Mouse (Mus musculus) heart, embryonic 10.5 days (tissue): ENCODE measurements at regions not wholly inside any gene's neighbourhood (a gene's known extent, or its start where the extent isn't known, plus 50 kb on each side); places are given as distances from the start of the nearest gene placed in this dataset.

ENCODE experiments used
- DNase-seq: peaks from one replicate; pipeline ENCODE4 v3.0.0-alpha.2; 2017; ENCODE audit warnings: low spot score
- H3K27ac ChIP-seq: fragments of 300-500 bp; sonication (generic); 2 replicates; pipeline ENCODE4 v1.5.1; 2016; ENCODE audit warnings: mild to moderate bottlenecking
- H3K27me3 ChIP-seq: fragments of 300-500 bp; sonication (generic); 2 replicates; pipeline ENCODE4 v1.6.1; 2016; ENCODE audit warnings: mild to moderate bottlenecking; ENCODE audit not compliant: poor library complexity, insufficient read depth, severe bottlenecking
- H3K36me3 ChIP-seq: fragments of 300-500 bp; sonication (generic); 2 replicates; pipeline ENCODE4 v1.6.1; 2016; ENCODE audit warnings: mild to moderate bottlenecking, moderate library complexity
- H3K4me1 ChIP-seq: fragments of 300-500 bp; sonication (generic); 2 replicates; pipeline ENCODE4 v1.6.1; 2016; ENCODE audit warnings: mild to moderate bottlenecking
- H3K4me3 ChIP-seq: fragments of 300-500 bp; sonication (generic); 2 replicates; pipeline ENCODE4 v1.5.1; 2016; ENCODE audit warnings: mild to moderate bottlenecking, moderate library complexity
- H3K9me3 ChIP-seq: fragments of 300-500 bp; sonication (generic); 2 replicates; pipeline ENCODE4 v1.6.1; 2016; ENCODE audit warnings: mild to moderate bottlenecking, moderate library complexity
- WGBS: fragments of 180-500 bp; shearing (Covaris S2); methylation state at CpG from one replicate; pipeline ENCODE4 v1.1.7; 2016; 5-methylcytosine and 5-hydroxymethylcytosine counted together

- H3K36me3 ChIP-seq = no peaks in the 10 kb centered on the region
- H3K4me3 ChIP-seq = no peak overlapping the region
- WGBS = 74% methylated on average over 1 of the region's 1 CpGs
- no peaks in the 10 kb centered on the region for H3K4me1 ChIP-seq
- no peak overlapping the region for H3K27ac ChIP-seq
- DNase-seq = no peak
- no peaks in the 10 kb centered on the region for H3K27me3 ChIP-seq
- no peaks in the 10 kb centered on the region for H3K9me3 ChIP-seq
Observed at GRCm38 (mm10) chr10:17024294-17024665, 698.7 kb upstream of the Cited2 start.

GRCm38 (mm10) chr10:17034892-17035775 is 687.9 kb upstream of the Cited2 start:
- Histone ChIP-seq H3K36me3 (no peaks in the 10 kb centered on the region), H3K4me3 (no peak overlapping the region), H3K9me3 (no peaks in the 10 kb centered on the region), H3K4me1 (no peaks in the 10 kb centered on the region), H3K27me3 (no peaks in the 10 kb centered on the region), H3K27ac (no peak overlapping the region)
- whole genome bisulfite sequencing = 89% methylated on average over 2 of the region's 2 CpGs
- DNase-seq = no peak

GRCm38 (mm10) chr10:17038259-17039043 is 684.6 kb upstream of the Cited2 start:
- H3K4me3 ChIP-seq = no peak overlapping the region
- no peaks in the 10 kb centered on the region for H3K4me1 ChIP-seq
- H3K27ac ChIP-seq = no peak overlapping the region
- H3K27me3 ChIP-seq = no peaks in the 10 kb centered on the region
- H3K36me3 ChIP-seq = no peaks in the 10 kb centered on the region
- 76% methylated on average over 11 of the region's 11 CpGs for WGBS
- no peaks in the 10 kb centered on the region for H3K9me3 ChIP-seq
- no peak for DNase-seq

GRCm38 (mm10) chr10:17042090-17042489 is 680.9 kb upstream of the Cited2 start:
- 92% methylated on average over 1 of the region's 1 CpGs for WGBS
- no peaks in the 10 kb centered on the region for H3K36me3 ChIP-seq
- no peak overlapping the region for H3K4me3 ChIP-seq
- H3K4me1 ChIP-seq = no peaks in the 10 kb centered on the region
- no peak overlapping the region for H3K27ac ChIP-seq
- no peaks in the 10 kb centered on the region for H3K9me3 ChIP-seq
- DNase-seq = no peak
- no peaks in the 10 kb centered on the region for H3K27me3 ChIP-seq

GRCm38 (mm10) chr10:17042973-17043372 is 680.0 kb upstream of the Cited2 start:
- 74% methylated on average over 3 of the region's 3 CpGs for WGBS
- no peaks in the 10 kb centered on the region for H3K27me3 ChIP-seq
- H3K4me1 ChIP-seq = no peaks in the 10 kb centered on the region
- no peaks in the 10 kb centered on the region for H3K36me3 ChIP-seq
- no peak for DNase-seq
- H3K27ac ChIP-seq = no peak overlapping the region
- no peaks in the 10 kb centered on the region for H3K9me3 ChIP-seq
- H3K4me3 ChIP-seq = no peak overlapping the region

GRCm38 (mm10) chr10:17046765-17047164 is 676.3 kb upstream of the Cited2 start:
- Histone ChIP-seq H3K36me3 (no peaks in the 10 kb centered on the region), H3K27ac (no peak overlapping the region), H3K4me3 (no peak overlapping the region), H3K9me3 (no peaks in the 10 kb centered on the region), H3K4me1 (no peaks in the 10 kb centered on the region), H3K27me3 (no peaks in the 10 kb centered on the region)
- WGBS = 81% methylated on average over 5 of the region's 5 CpGs
- no peak for DNase-seq

- Histone ChIP-seq H3K27ac (no peak overlapping the region; the same call in 1 of the 2 replicates), H3K36me3 (no peaks in the 10 kb centered on the region), H3K9me3 (no peaks in the 10 kb centered on the region), H3K4me3 (no peak overlapping the region), H3K4me1 (no peaks in the 10 kb centered on the region; the same call in 1 of the 2 replicates), H3K27me3 (no peaks in the 10 kb centered on the region)
- no peak for DNase-seq
- WGBS = 24% methylated on average over 1 of the region's 1 CpGs
Observed at GRCm38 (mm10) chr10:17072906-17073305, 650.1 kb upstream of the Cited2 start.

- WGBS = 84% methylated on average over 1 of the region's 1 CpGs
Observed at GRCm38 (mm10) chr10:17074013-17074401, 649.0 kb upstream of the Cited2 start.

GRCm38 (mm10) chr10:17074402-17075027 is 648.5 kb upstream of the Cited2 start:
- H3K36me3 ChIP-seq = no peaks in the 10 kb centered on the region
- H3K4me1 ChIP-seq = no peaks in the 10 kb centered on the region; the same call in 1 of the 2 replicates
- H3K27me3 ChIP-seq = no peaks in the 10 kb centered on the region
- WGBS = 75% methylated on average over 6 of the region's 6 CpGs
- no peak overlapping the region for H3K27ac ChIP-seq
- H3K4me3 ChIP-seq = no peak overlapping the region
- no peaks in the 10 kb centered on the region for H3K9me3 ChIP-seq
- no peak for DNase-seq

More at GRCm38 (mm10) chr10:17074013-17074401, 649.0 kb upstream of the Cited2 start:
- H3K27ac ChIP-seq = peak overlapping the region; percentile 22; the same call in 1 of the 2 replicates
- no peak for DNase-seq
- no peaks in the 10 kb centered on the region; the same call in 1 of the 2 replicates for H3K4me1 ChIP-seq
- no peak overlapping the region for H3K4me3 ChIP-seq
- H3K27me3 ChIP-seq = no peaks in the 10 kb centered on the region
- H3K36me3 ChIP-seq = no peaks in the 10 kb centered on the region
- H3K9me3 ChIP-seq = no peaks in the 10 kb centered on the region

GRCm38 (mm10) chr10:17075147-17075546 is 647.9 kb upstream of the Cited2 start:
- H3K36me3 ChIP-seq = no peaks in the 10 kb centered on the region
- no peaks in the 10 kb centered on the region for H3K27me3 ChIP-seq
- H3K27ac ChIP-seq = no peak overlapping the region
- no peaks in the 10 kb centered on the region for H3K9me3 ChIP-seq
- WGBS = 77% methylated on average over 4 of the region's 4 CpGs
- no peak for DNase-seq
- no peak overlapping the region for H3K4me3 ChIP-seq
- H3K4me1 ChIP-seq = no peaks in the 10 kb centered on the region; the same call in 1 of the 2 replicates

- Histone ChIP-seq H3K4me3 (no peak overlapping the region), H3K4me1 (no peaks in the 10 kb centered on the region; the same call in 1 of the 2 replicates), H3K27ac (no peak overlapping the region), H3K36me3 (no peaks in the 10 kb centered on the region), H3K27me3 (no peaks in the 10 kb centered on the region), H3K9me3 (no peaks in the 10 kb centered on the region)
- no peak for DNase-seq
- 57% methylated on average over 2 of the region's 2 CpGs for WGBS
Observed at GRCm38 (mm10) chr10:17075576-17075975, 647.4 kb upstream of the Cited2 start.

- Histone ChIP-seq H3K9me3 (no peaks in the 10 kb centered on the region), H3K36me3 (no peaks in the 10 kb centered on the region), H3K4me3 (no peak overlapping the region), H3K27ac (no peak overlapping the region), H3K4me1 (no peaks in the 10 kb centered on the region; the same call in 1 of the 2 replicates), H3K27me3 (no peaks in the 10 kb centered on the region)
- WGBS = 86% methylated on average over 4 of the region's 4 CpGs
- no peak for DNase-seq
Observed at GRCm38 (mm10) chr10:17076186-17076585, 646.8 kb upstream of the Cited2 start.

- 83% methylated on average over 2 of the region's 2 CpGs for whole genome bisulfite sequencing
- no peak for DNase-seq
Observed at GRCm38 (mm10) chr10:17077580-17077979, 645.4 kb upstream of the Cited2 start.

More at GRCm38 (mm10) chr10:17077580-17077979, 645.4 kb upstream of the Cited2 start:
- H3K9me3 ChIP-seq = no peaks in the 10 kb centered on the region
- H3K4me3 ChIP-seq = no peak overlapping the region
- no peaks in the 10 kb centered on the region for H3K36me3 ChIP-seq
- H3K27ac ChIP-seq = no peak overlapping the region
- no peaks in the 10 kb centered on the region; the same call in 1 of the 2 replicates for H3K4me1 ChIP-seq
- H3K27me3 ChIP-seq = no peaks in the 10 kb centered on the region
